Mouse (Mus musculus) mouse trophoblast stem cell (cell line): Measurements from ENCODE around the gene Zfp462.

ENCODE experiments used
- in situ Hi-C, 2 experiments: fragments of 300-500 bp; cut with MseI, MboI; formaldehyde crosslinking; loops; 2 replicates in 1 of 2; 3 replicates in 1 of 2; pipeline ENCODE4 v1.15.1; 2025

Zfp462 gene

GRCm38 (mm10) chr4:54944921-54945430 lies at the start of gene Zfp462:
TSS of gene Zfp462 (plus strand) at chr4:54945048.
- in situ Hi-C loops: loop anchor here (25.0 kb wide), 1 partner anchor 292 kb away; no protein-coding TSS in a partner anchor

- in situ Hi-C loops: no loop called here
These were observed 48.8 kb upstream of the Zfp462 start for GRCm38 (mm10) chr4:54896017-54896416.

GRCm38 (mm10) chr4:54904641-54905040 lies 40.2 kb upstream of the Zfp462 start:
- in situ Hi-C loops: no loop called here

DNA sequence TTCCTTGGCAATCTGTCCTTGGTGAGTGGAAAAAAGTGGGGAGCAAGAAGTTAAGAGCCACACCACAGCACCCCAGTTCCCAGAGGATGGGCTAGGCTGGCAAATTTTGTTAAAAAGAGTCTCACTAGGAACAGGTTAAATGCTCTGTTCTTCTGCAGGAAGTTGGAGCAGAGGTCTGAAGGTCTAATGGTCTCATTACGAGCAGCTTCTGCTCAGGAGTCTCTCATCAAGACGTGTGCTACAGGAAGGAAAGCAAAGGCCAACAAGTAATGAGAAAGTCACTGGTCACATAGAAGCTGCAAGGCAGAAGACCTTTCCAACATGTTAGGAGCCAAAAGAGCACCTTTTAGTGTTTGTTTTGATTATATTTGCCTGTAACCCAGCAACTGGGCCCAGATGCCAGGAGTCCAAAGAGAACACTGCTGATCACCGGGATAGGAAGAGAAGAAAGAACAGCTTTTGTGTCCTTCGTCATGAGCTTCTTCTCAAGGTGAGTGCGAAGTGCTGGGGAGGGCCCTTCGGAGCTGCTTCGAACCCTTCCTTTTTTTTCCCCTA lies 39.4 kb upstream of the Zfp462 start:
- in situ Hi-C loops: no loop called here

DNA sequence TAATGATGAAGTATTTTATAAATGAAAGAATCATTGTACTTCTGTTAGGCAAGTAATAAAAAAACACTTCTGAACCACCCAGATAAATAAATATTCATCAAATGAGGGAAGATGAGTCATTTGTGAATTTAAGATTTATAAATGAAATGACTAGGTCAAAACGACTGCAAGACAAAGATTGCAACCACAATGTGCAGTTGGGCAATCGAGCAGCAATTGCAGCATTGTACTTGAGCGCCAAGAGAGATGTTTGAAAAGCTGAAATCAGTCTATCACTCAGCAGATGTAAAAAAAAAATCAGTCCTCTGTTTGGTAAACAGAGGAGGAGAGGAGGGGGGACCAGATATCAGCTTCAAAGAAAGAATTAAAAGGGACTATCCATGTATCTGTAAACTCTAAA lies 34.5 kb upstream of the Zfp462 start:
- in situ Hi-C loops: no loop called here

DNA sequence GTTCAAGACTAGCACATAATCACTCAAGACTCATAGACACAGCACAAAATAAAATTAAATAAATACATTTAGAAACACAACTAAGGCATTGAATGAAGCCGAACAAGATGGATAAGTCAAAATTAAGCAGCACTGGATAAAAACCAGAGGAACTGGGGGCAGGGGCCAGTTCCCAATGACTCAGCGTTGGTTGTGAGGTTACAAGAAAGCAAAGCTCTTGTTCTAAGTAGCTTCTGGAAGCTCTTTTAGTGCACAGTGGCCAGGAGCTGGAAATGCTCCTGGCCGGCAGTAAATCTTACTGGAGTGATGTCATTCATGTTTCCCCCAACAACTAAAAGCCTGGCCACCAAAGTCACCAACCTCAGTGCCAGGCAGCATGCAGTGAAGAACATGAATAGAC lies 26.6 kb upstream of the Zfp462 start:
- in situ Hi-C loops: no loop called here

DNA sequence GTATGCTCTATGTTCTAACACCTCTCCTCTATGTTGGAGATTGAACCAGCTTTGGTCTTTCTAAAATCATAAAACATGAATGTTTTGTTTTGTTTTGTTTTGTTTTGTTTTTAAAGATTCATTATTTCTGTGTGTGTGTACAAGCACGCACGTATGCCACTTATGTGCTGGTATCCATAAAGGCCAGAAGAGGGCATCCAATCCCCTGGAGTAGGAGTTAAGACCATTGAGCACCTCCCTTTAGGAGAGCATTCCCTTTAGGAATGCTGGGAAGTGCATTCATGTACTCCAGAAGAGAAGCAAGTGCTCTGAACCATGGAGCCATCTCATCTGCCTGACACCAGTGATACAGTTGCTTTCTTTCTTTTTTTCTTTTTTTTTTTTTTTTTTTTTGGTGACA lies 21.5 kb upstream of the Zfp462 start:
- in situ Hi-C loops: no loop called here

DNA sequence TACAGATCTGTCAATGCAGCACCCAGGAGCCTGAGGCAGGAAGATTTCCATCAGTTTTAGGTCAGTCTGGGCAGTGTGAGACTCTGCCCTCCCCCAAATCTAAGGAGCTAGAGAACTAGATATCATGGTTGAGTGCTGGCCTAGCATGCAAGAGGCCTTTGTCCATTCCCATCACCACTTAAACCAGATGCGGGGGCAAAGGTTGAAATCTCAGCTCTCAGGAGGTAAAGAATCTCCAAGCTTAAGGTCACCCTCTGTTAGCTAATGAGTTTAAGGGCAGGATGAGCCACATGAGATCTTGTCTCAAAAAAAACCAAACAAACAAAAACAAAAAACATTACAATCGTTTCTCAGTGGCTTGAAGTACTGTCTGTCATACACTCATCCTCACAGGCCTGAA lies 20.5 kb upstream of the Zfp462 start:
- in situ Hi-C loops: no loop called here

- in situ Hi-C loops: loop anchor here (25.0 kb wide), 1 partner anchor 311 kb away; no protein-coding TSS in a partner anchor
These were observed 18.4 kb upstream of the Zfp462 start for GRCm38 (mm10) chr4:54926456-54926855.

DNA sequence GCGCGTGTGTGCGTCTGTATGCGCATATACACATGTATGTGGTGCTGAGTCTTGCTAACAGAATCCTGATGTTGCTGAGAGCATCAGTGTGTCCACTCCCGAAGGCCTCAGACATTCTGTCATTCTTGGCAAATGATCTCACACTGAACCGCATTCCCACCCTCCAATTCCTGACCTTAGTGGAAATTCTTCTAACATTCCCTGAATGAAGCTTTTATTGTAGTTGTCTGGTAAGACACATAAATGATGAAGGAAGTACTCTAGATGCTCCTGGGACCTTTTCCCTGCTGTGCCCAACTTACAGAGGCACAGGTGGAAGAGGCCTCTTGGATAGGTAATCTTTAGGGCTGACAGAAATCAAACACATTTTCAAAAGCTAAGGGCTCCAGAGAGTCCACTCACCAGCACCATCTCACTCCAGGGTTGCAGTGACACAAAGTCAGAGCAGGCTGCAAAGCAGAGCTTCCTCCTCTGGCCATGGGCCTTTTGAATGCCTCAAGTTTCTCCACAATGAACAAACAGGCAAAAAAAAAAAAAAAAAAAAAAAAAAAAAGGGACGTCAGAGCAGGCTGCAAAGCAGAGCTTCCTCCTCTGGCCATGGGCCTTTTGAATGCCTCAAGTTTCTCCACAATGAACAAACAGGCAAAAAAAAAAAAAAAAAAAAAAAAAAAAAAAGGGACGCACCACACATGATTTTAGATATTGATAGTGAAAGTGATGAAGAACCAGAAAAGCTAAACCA lies 17.4 kb upstream of the Zfp462 start:
- in situ Hi-C loops: loop anchor here (25.0 kb wide), 1 partner anchor 310 kb away; no protein-coding TSS in a partner anchor

- in situ Hi-C loops: loop anchor here (25.0 kb wide), 1 partner anchor 308 kb away; no protein-coding TSS in a partner anchor
These were observed 15.2 kb upstream of the Zfp462 start for GRCm38 (mm10) chr4:54929686-54930085.

DNA sequence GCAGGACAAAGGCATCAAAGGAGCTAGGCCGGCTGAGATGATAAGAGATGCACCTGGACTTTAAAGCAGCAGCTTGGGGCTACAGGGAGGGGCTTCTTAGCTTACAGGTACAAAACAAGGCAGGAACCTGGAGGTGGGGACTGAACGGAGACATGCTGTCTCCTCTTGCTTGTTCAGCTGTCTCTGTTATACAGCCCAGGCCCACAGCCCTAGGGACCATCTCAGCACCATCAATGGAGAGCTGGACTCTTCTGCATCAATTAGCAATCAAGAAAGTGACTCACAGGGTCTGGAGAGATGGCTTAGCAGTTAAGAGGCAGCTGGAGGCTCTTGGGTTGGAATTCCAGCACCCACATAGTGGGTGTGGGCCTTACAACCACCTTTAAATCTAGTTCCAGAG lies 12.2 kb upstream of the Zfp462 start:
- in situ Hi-C loops: loop anchor here (25.0 kb wide), 1 partner anchor 305 kb away; no protein-coding TSS in a partner anchor

- in situ Hi-C loops: loop anchor here (25.0 kb wide), 1 partner anchor 300 kb away; no protein-coding TSS in a partner anchor
These were observed 7.7 kb upstream of the Zfp462 start for GRCm38 (mm10) chr4:54937161-54937560.

- in situ Hi-C loops: loop anchor here (25.0 kb wide), 1 partner anchor 291 kb away; no protein-coding TSS in a partner anchor
These were observed 976 bp downstream of the Zfp462 start for GRCm38 (mm10) chr4:54945603-54946445.

DNA sequence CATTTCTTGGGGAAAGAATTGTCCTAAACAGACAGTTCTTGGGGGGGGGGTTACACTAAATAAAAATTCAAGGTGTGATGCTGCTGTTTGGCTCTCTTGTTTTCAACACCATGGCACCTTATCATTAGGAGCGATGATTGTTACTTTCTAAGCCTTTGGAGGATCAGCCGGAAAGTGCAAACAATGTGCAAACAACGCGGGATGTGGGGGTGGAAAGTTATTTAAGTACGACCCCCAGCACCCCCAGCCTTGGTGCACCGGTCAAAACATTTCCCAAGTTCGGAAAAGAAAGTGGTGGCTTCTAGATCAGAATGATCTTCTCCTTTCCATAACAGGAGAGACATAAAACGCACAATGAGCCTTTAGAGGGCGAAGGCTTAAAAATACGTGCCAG lies 1.8 kb downstream of the Zfp462 start:
- in situ Hi-C loops: loop anchor here (25.0 kb wide), 1 partner anchor 291 kb away; no protein-coding TSS in a partner anchor

DNA sequence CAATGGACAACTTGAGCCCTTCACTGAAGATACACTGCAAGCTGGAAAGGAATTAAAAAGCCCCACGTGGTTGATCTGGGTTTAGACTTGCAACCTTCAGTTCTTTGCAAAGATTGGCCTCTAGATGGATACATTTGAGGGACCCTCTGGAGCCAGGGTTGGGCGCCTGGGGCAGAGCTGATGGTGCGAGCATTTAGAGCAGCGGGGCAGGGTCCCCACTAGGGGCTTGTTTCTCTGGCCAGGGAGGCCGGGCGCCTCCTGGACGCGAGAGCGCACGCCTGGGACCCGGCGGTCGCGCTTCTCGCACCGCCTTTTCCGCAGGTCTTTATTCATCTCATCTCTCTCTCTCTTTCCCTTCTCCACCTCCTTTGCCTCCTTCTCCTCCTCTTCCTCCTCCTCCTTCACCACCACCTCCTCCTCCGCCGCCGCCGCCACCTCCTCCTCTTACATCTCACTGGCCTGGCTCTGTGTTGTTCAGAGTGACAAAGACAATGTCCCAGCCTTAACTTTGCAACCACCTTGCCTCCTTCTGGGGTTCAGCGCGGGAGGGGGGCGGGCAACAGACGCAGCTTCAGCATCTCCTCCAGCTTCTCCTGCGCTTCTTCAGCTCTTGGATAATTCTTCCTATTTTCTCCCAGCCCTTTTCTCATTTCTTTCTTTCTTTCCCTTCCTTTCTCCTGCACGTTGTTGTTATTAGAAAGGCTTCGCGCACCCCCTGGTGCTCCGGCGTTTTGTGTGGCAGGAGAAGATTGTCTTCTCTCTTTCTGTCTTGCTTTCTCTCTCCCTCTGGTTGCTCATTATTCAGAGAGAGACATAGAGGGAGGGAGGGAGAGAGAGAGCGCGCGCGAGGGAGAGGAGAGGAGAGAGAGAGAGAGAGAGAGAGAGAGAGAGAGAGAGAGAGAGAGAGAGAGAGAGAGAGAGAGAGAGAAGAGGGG lies 2.5 kb downstream of the Zfp462 start:
- in situ Hi-C loops: loop anchor here (25.0 kb wide), 1 partner anchor 290 kb away; no protein-coding TSS in a partner anchor

GRCm38 (mm10) chr4:54947991-54948615 lies 3.3 kb downstream of the Zfp462 start:
- in situ Hi-C loops: loop anchor here (25.0 kb wide), 1 partner anchor 289 kb away; no protein-coding TSS in a partner anchor

- in situ Hi-C loops: loop anchor here (25.0 kb wide), 1 partner anchor 288 kb away; no protein-coding TSS in a partner anchor
These were observed 4.0 kb downstream of the Zfp462 start for GRCm38 (mm10) chr4:54948616-54949560.

DNA sequence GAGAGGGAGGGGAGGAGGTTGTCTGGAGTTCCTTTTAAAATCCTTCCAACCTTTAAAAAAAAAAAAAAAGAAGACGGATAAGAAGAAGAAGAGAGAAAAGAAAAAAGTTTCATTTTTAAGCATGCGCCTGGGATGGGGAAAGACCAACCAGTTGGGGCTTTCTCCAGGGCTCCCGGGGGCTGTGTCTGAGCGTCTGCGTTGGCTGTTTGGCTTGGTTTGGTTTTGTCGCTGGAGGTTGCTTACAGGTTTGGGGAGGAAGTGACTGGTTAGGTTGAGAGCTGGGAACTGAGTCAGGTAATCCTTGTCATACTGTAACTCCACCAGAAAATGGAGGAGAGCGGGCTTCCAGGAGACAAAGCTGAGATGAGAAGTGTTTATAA lies 4.7 kb downstream of the Zfp462 start:
- in situ Hi-C loops: loop anchor here (25.0 kb wide), 1 partner anchor 288 kb away; no protein-coding TSS in a partner anchor
